Mouse (Mus musculus): Measurements from ENCODE around the gene Snai1. TPM values are rescaled to one million over a fixed set of nuclear protein-coding genes. Genes with fewer than 3 reads are reported as not detected.

Snai1 gene
- total RNA-seq, 2 experiments from 2014 or later, result 1.1 to 1.2 TPM

DNA sequence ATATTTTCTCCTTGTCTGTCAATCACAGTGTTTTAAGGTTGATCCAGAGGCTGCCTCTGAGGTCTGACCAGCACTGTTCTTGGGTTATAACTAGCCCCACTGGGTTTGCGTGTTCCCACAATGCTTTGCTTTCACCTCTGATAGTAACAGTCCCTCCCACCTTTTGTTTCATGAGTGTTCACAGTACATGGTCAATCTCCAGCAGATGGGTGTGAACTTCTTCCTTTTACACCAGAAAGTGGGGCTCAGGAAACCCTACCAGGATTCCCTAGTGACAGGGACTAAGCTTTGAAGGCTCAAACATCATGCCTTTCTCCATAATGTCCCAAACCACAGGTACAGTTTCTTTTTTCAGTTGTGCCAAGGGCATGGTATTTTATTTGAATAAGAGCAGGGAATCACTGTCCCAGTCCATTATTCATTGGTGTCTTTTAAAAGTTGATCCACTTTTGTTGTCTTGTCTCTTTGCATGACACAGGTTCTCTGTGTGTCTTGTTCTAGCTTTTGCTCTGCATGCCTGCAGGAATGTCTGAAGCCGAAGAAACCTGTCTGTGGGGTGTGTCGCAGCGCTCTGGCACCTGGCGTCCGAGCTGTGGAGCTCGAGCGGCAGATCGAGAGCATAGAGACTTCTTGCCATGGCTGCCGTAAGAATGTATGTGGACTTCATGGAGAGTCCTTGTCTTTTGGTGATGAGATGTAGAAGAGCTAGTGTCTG lies 31.3 kb upstream of the Snai1 start:
- Histone ChIP-seq H3K27ac (peak overlapping the region; percentile 16; the same call in 1 of the 2 replicates), H3K4me3 (no peak overlapping the region)
- peak; percentile 15 for DNase-seq
- TF ChIP-seq CTCF (IDR thresholded peaks at IDR 0.05), result no peak
- intact Hi-C loops (cut with DNase I), result no loop called here

GRCm38 (mm10) chr2:167507719-167508385 lies 30.1 kb upstream of the Snai1 start:
- Histone ChIP-seq H3K27ac (peak overlapping the region; percentile 52; the same call in 1 of the 2 replicates), H3K4me3 (no peak overlapping the region)
- no peak for TF ChIP-seq CTCF (IDR thresholded peaks at IDR 0.05)
- peak; percentile 18 for DNase-seq
- intact Hi-C loops (cut with DNase I), result no loop called here

- DNase-seq, result peak; percentile 25
- H3K27ac ChIP-seq, result peak overlapping the region; percentile 52; the same call in 1 of the 2 replicates
- no peak for TF ChIP-seq CTCF (IDR thresholded peaks at IDR 0.05)
- intact Hi-C loops (cut with DNase I), result no loop called here
- H3K4me3 ChIP-seq, result no peak overlapping the region; the same call in 1 of the 2 replicates
These were observed 29.4 kb upstream of the Snai1 start for GRCm38 (mm10) chr2:167508569-167508968.

DNA sequence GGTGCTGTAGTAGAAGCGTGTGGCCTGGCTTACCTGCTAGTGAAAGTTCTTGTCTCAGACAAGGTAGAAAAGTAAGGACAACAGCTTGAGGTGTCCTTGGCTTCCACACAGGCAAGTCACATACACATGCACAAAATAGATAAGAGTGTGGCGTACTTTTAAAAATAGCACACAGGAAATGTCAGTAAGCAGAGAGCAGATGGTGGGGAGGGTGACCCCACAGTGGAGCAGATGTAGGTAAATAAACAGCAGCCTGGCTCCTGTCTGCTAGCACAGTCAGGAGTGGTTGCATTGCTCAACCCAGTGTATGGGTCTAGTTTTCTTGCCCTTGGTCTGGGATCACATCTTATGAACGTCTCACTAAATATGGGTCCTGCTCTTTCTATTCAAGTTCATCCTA lies 27.5 kb upstream of the Snai1 start:
- intact Hi-C loops (cut with DNase I), result loop anchor here (5.0 kb wide), 1 partner anchor 88 kb away; the partner anchor contains the start of gene Slc9a8
- DNase-seq, result peak; percentile 47
- H3K4me3 ChIP-seq, result peak overlapping the region; percentile 43
- no peak for TF ChIP-seq CTCF (IDR thresholded peaks at IDR 0.05)
- peak overlapping the region; percentile 92 for H3K27ac ChIP-seq

- DNase-seq, result peak; percentile 35
- TF ChIP-seq CTCF (IDR thresholded peaks at IDR 0.05), result no peak
- intact Hi-C loops (cut with DNase I), result loop anchor here (5.0 kb wide), 1 partner anchor 90 kb away; the partner anchor contains the start of gene Slc9a8
- H3K4me3 ChIP-seq, result no peak overlapping the region; the same call in 1 of the 2 replicates
- H3K27ac ChIP-seq, result peak overlapping the region; percentile 92
These were observed 25.6 kb upstream of the Snai1 start for GRCm38 (mm10) chr2:167512365-167512764.

DNA sequence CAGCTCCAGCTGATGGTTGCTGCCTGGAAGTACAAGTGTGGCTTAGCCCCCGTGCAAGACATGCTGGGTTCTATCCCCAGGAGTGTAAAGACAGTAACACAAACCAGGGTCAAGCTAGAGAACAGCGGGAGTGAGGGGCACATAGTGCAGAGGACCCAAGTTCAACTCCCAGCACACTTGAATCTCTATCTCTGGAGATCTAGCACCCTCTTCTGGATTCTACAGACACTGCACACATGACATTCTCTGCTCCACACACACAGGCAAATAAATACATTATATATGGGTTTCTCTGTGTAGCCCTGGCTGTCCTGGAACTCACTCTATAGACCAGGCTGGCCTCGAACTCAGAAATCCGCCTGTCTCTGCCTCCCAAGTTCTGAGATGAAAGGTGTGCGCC lies 25.0 kb upstream of the Snai1 start:
- DNase-seq, result peak; percentile 15
- intact Hi-C loops (cut with DNase I), result loop anchor here (5.0 kb wide), 1 partner anchor 91 kb away; the partner anchor contains the start of gene Slc9a8
- Histone ChIP-seq H3K4me3 (no peak overlapping the region), H3K27ac (peak overlapping the region; percentile 92)
- peak; percentile 63 for TF ChIP-seq CTCF (IDR thresholded peaks at IDR 0.05)

DNA sequence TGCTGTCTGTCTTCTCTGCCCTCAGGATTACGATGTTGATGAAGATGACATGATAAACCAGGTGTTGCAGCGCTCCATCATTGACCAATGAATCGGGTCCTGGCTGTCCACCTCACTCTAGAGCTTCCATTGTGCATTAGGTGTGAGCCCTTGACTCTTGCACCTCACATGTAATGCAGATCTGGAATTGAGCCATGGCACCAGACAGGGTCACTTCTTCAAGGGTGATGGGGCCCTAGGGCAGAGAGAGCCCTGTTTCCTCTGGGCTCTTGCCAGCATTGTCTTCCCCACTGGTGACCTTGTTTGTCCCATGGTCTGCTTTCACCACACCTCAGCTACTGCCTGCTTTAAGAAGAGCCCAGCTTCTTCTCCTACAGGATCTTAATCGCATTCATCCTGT lies 23.4 kb upstream of the Snai1 start:
- peak overlapping the region; percentile 68; the same call in 1 of the 2 replicates for H3K27ac ChIP-seq
- DNase-seq, result peak; percentile 14
- intact Hi-C loops (cut with DNase I), result loop anchor here (5.0 kb wide), 1 partner anchor 92 kb away; the partner anchor contains the start of gene Slc9a8
- no peak for TF ChIP-seq CTCF (IDR thresholded peaks at IDR 0.05)
- no peak overlapping the region for H3K4me3 ChIP-seq

DNA sequence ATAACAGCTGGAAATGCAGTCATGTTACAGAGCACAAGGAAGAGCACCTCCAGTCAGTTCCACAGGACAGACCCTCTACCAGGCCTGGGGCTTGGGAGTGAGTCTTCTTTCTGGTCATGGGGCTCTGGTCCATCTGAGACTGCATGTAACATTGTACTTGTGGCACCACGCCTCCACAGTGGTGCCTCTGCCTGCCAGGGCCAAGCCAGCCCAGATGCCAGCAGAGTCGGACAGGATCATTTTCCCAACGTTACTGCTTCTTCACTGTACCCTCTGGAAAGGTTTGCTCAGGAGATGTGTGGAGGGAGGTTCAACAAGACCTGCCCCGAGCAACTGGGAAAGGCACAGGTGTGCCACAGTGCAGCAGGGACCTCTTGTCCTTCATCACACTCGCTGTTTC lies 22.3 kb upstream of the Snai1 start:
- no peak for TF ChIP-seq CTCF (IDR thresholded peaks at IDR 0.05)
- intact Hi-C loops (cut with DNase I), result no loop called here
- DNase-seq, result peak; percentile 79
- no peak overlapping the region for H3K4me3 ChIP-seq
- H3K27ac ChIP-seq, result peak overlapping the region; percentile 68

GRCm38 (mm10) chr2:167519606-167520252 lies 18.3 kb upstream of the Snai1 start:
- intact Hi-C loops (cut with DNase I), result no loop called here
- TF ChIP-seq CTCF (IDR thresholded peaks at IDR 0.05), result peak; percentile 15; the same call in 1 of the 2 replicates
- Histone ChIP-seq H3K27ac (no peak overlapping the region), H3K4me3 (no peak overlapping the region)
- peak; percentile 11 for DNase-seq

- TF ChIP-seq CTCF (IDR thresholded peaks at IDR 0.05), result peak; percentile 43
- peak; percentile 37 for DNase-seq
- intact Hi-C loops (cut with DNase I), result no loop called here
These were observed 9.7 kb upstream of the Snai1 start for GRCm38 (mm10) chr2:167528278-167528677.

DNA sequence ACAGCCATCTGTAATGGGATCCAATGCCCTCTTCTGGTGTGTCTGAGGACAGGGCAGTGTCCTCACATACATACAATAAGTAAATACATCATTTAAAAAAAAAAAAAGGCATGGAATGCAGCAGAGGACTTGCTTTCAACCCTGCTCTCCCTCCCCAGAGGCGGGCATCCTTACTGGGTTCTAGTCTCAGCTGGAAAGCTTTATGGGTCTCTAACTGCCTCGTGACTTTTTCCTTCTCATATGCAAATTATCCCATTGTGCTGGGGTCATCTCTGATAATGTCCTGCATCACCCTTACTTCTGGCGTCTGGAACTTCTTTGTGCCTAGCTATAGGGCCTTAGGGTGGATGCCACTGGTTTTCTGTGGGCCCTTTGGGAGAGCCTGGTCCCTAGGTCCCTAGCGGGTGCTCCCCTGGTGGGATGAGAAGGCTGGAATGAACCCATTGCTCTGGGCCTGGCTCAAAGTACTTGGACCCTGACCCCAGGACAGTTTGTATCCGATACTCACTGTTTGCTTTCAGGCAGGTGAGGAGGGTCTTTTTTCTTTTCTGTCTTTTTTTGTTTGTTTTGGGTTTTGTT lies 8.0 kb upstream of the Snai1 start:
- Histone ChIP-seq H3K4me3 (no peak overlapping the region), H3K27ac (no peak overlapping the region)
- intact Hi-C loops (cut with DNase I), result no loop called here
- DNase-seq, result peak; percentile 16
- no peak for TF ChIP-seq CTCF (IDR thresholded peaks at IDR 0.05)

More at GRCm38 (mm10) chr2:167528278-167528677, 9.7 kb upstream of the Snai1 start:
- Histone ChIP-seq H3K4me3 (no peak overlapping the region), H3K27ac (no peak overlapping the region)

DNA sequence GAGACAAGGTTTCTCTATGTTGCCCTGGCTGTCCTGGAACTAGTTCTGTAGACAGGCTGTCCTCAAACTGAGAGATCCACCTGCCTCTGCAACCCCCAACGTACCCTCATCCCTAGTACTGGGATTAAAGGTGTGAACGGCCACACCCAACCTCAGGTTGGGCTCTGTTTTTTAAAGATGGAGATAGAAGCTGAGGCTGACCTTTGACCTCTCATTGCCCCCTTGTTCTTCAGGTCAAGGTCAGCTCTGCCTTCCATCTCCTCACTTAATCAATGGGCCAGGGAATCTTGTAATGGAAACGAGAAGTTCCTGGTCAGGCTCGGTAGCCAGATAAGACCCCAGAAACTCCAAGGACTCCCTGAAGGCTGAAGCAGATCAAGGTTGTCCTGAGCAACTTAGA lies 7.5 kb upstream of the Snai1 start:
- DNase-seq, result peak; percentile 3
- intact Hi-C loops (cut with DNase I), result no loop called here
- TF ChIP-seq CTCF (IDR thresholded peaks at IDR 0.05), result no peak
- no peak overlapping the region for H3K4me3 ChIP-seq
- no peak overlapping the region for H3K27ac ChIP-seq
